Mouse (Mus musculus) MN1 (cell line): ENCODE data around the gene Mpst.

Experiments used
- DNase-seq: peaks from one replicate; pipeline ENCODE4 v3.0.0-alpha.2; 2016; ENCODE audit warnings: low spot score

Gene Mpst

GRCm38 (mm10) chr15:78437237-78438017 lies 31.2 kb downstream of the Mpst start:
- DNase-seq: peak; percentile 77

- no peak for DNase-seq
These were observed 31.8 kb downstream of the Mpst start for GRCm38 (mm10) chr15:78438018-78438394.

GRCm38 (mm10) chr15:78438505-78438904 lies 32.3 kb downstream of the Mpst start:
- no peak for DNase-seq

- no peak for DNase-seq
These were observed 32.8 kb downstream of the Mpst start for GRCm38 (mm10) chr15:78438973-78439372.

GRCm38 (mm10) chr15:78442231-78442630 lies 36.0 kb downstream of the Mpst start:
- DNase-seq: no peak

- DNase-seq: no peak
These were observed 37.6 kb downstream of the Mpst start for GRCm38 (mm10) chr15:78443857-78444256.

- no peak for DNase-seq
These were observed 40.9 kb downstream of the Mpst start for GRCm38 (mm10) chr15:78447121-78447520.

- peak; percentile 94 for DNase-seq
These were observed 41.7 kb downstream of the Mpst start for GRCm38 (mm10) chr15:78447746-78448535.

- DNase-seq: no peak
These were observed 42.9 kb downstream of the Mpst start for GRCm38 (mm10) chr15:78449131-78449530.

GRCm38 (mm10) chr15:78449694-78450418 lies 43.6 kb downstream of the Mpst start:
- DNase-seq: peak; percentile 92

GRCm38 (mm10) chr15:78450419-78450768 lies 44.2 kb downstream of the Mpst start:
- DNase-seq: peak; percentile 40

- DNase-seq: no peak
These were observed 45.0 kb downstream of the Mpst start for GRCm38 (mm10) chr15:78451201-78451600.

- DNase-seq: no peak
These were observed 46.7 kb downstream of the Mpst start for GRCm38 (mm10) chr15:78452929-78453328.

- DNase-seq: peak; percentile 49
These were observed 49.0 kb downstream of the Mpst start for GRCm38 (mm10) chr15:78455168-78455567.

GRCm38 (mm10) chr15:78456051-78456450 lies 49.8 kb downstream of the Mpst start:
- peak; percentile 81 for DNase-seq

- DNase-seq: no peak
These were observed 51.0 kb downstream of the Mpst start for GRCm38 (mm10) chr15:78457193-78457592.

GRCm38 (mm10) chr15:78462981-78463380 lies 56.8 kb downstream of the Mpst start:
- DNase-seq: no peak
